Mouse (Mus musculus) hindbrain, embryonic 13.5 days (tissue): ENCODE measurements around the gene Ccr10. TPM values are rescaled to one million over a fixed set of nuclear protein-coding genes. Genes with fewer than 3 reads are reported as not detected.
A peak's percentile ranks its signal among the peaks of the same experiment; 100 is the strongest.

ENCODE experiments used
- ATAC-seq: fragments of 200-750 bp; cut with Nextera tagmentation; 2 replicates; pipeline ENCODE4 v1.8.0; 2017; ENCODE audit warnings: moderate TSS enrichment; ENCODE audit not compliant: low FRiP score
- H3K27ac ChIP-seq: fragments of 300-500 bp; sonication (generic); 2 replicates; pipeline ENCODE4 v1.5.1; 2015; ENCODE audit warnings: inconsistent platforms, mild to moderate bottlenecking, moderate library complexity
- H3K27me3 ChIP-seq: fragments of 300-500 bp; sonication (generic); 2 replicates; pipeline ENCODE4 v1.6.1; 2015; ENCODE audit warnings: mild to moderate bottlenecking, inconsistent platforms
- H3K36me3 ChIP-seq: fragments of 300-500 bp; sonication (generic); 2 replicates; pipeline ENCODE4 v1.6.1; 2015; ENCODE audit warnings: mild to moderate bottlenecking, inconsistent platforms
- H3K4me1 ChIP-seq: fragments of 300-500 bp; sonication (generic); replicated peaks from 2 replicates; pipeline ENCODE4 v1.6.1; 2015; ENCODE audit warnings: inconsistent platforms
- H3K4me2 ChIP-seq: fragments of 300-500 bp; sonication (generic); 2 replicates; pipeline ENCODE4 v1.6.1; 2015; ENCODE audit warnings: inconsistent platforms, mild to moderate bottlenecking, moderate library complexity
- H3K4me3 ChIP-seq: fragments of 300-500 bp; sonication (generic); 2 replicates; pipeline ENCODE4 v1.5.1; 2015; ENCODE audit warnings: mild to moderate bottlenecking, inconsistent platforms
- H3K9ac ChIP-seq: fragments of 300-500 bp; sonication (generic); 2 replicates; pipeline ENCODE4 v1.6.1; 2015; ENCODE audit warnings: mild to moderate bottlenecking, inconsistent platforms
- H3K9me3 ChIP-seq: fragments of 300-500 bp; sonication (generic); 2 replicates; pipeline ENCODE4 v1.6.1; 2016; ENCODE audit warnings: inconsistent platforms
- WGBS: fragments of 180-500 bp; shearing (Covaris S2); methylation state at CpG from one replicate; pipeline ENCODE4 v1.1.7; 2015; 5-methylcytosine and 5-hydroxymethylcytosine counted together
- polyA plus RNA-seq: library from polyadenylated mRNA; unstranded; fragments of >200 nt; fragmentation: Nextera tagmentation; extraction: Ambion mirVana; gene quantifications from 2 replicates; pipeline ENCODE4 v1.2.1, GENCODE M21; 2015

Ccr10 gene
- polyA plus RNA-seq, 1 experiment from 2014 or later = 0.13 TPM

DNA sequence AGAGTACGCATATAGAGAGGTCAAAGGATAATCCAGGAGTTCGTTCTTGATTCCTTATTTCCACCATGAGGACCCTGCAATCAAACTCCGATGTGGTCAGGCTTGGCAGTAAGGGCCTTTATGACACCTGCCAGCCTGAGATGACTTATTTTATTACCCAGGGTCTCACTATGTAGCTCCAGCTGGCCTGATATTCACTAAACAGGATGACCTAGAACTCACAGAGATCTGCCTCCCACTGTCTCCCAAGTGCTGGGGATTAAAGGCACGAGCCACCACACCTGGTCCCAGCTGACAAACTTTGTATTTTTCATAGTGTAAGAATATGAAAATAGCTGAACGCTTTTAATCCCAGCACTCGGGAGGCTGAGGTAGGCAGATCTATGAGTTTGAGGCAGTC, 20.1 kb downstream of the Ccr10 start:
- peaks cover 29% of the 10 kb centered on the region for H3K27me3 ChIP-seq
- H3K9ac ChIP-seq = no peak overlapping the region; the same call in 1 of the 2 replicates
- 0 out of 2 replicates have a peak, but pooled peaks cover 5% of the 10 kb centered on the region for H3K36me3 ChIP-seq
- peak overlapping the region; percentile 71 for H3K4me2 ChIP-seq
- H3K4me3 ChIP-seq = peak overlapping the region; percentile 49; the same call in 1 of the 2 replicates
- no peaks in the 10 kb centered on the region for H3K9me3 ChIP-seq
- 71% methylated on average over 6 of the region's 6 CpGs for WGBS
- no peak for ATAC-seq
- H3K27ac ChIP-seq = peak overlapping the region; percentile 95
- peaks cover 17% of the 10 kb centered on the region for H3K4me1 ChIP-seq

DNA sequence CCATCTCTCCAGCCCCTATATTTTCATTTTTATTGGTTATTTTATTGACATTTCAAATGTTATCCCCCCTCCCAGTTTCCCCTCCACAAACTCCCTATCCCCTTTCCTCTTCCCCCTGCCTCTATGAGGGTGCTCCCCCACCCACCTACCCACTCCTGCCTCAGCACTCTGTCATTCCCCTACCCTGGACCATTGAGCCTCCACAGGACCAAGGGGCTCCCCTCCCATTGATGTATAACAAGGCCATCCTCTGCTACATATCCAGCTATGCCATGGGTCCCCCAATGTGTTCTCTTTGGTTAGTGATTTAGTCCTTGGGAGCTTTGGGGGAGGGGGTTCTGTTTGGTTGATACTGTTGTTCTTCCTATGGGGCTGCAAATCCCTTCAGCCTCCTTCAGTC, 20.6 kb downstream of the Ccr10 start:
- H3K4me2 ChIP-seq = no peak overlapping the region
- H3K9me3 ChIP-seq = no peaks in the 10 kb centered on the region
- H3K36me3 ChIP-seq = 0 out of 2 replicates have a peak, but pooled peaks cover 5% of the 10 kb centered on the region
- peaks cover 19% of the 10 kb centered on the region for H3K4me1 ChIP-seq
- peaks cover 27% of the 10 kb centered on the region for H3K27me3 ChIP-seq
- H3K27ac ChIP-seq = no peak overlapping the region
- no peak overlapping the region for H3K9ac ChIP-seq
- ATAC-seq = no peak
- no peak overlapping the region for H3K4me3 ChIP-seq

DNA sequence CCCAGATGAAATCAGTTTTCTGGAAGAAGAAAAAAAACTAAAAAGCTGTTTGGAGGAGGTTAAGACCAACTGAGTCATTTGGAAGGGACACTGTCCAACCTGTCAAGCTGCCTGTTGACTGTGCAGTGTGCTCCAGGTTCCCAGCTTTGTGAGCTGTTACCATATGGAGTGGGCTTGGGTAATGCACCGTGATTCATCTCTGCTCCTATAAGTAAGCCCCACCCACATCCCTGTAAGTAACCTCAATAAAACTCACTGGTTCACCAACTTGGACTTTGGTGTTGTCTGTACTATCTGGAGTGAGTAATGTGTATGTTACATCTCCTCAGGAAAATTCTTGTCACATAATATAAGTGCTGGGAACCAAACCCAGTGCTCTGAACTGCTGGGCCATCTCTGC, 22.4 kb downstream of the Ccr10 start:
- WGBS = 81% methylated on average over 1 of the region's 1 CpGs
- H3K9me3 ChIP-seq = no peaks in the 10 kb centered on the region

DNA sequence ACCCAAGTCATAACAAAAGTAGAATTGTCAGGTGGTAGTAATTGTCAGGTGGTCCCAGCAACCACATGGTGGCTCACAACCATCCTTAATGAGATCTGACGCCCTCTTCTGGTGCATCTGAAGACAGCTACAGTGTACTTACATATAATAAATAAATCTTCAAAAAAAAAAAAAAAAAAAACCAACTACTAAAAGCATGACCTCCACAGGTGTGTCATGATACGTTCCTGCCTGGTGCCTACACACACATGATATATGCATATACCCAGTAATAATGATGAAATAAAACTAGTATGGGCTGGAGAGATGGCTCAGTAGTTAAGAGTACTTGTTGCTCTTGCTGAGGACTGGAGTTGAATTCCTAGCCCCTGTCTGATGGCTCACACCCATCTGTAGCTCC, 24.2 kb downstream of the Ccr10 start:
- peaks cover 31% of the 10 kb centered on the region for H3K4me1 ChIP-seq
- ATAC-seq = no peak
- H3K9ac ChIP-seq = no peak overlapping the region
- no peaks in the 10 kb centered on the region for H3K9me3 ChIP-seq
- no peak overlapping the region for H3K27ac ChIP-seq
- 41% methylated on average over 2 of the region's 2 CpGs for WGBS
- H3K27me3 ChIP-seq = no peaks in the 10 kb centered on the region
- H3K4me3 ChIP-seq = no peak overlapping the region
- no peaks in the 10 kb centered on the region for H3K36me3 ChIP-seq
- no peak overlapping the region for H3K4me2 ChIP-seq

More for the DNA sequence above, 22.4 kb downstream of the Ccr10 start:
- Histone ChIP-seq H3K36me3 (no peaks in the 10 kb centered on the region), H3K4me3 (no peak overlapping the region), H3K27ac (no peak overlapping the region), H3K4me1 (peaks cover 29% of the 10 kb centered on the region), H3K27me3 (peaks cover 8% of the 10 kb centered on the region), H3K9ac (no peak overlapping the region), H3K4me2 (no peak overlapping the region)
- ATAC-seq = no peak

DNA sequence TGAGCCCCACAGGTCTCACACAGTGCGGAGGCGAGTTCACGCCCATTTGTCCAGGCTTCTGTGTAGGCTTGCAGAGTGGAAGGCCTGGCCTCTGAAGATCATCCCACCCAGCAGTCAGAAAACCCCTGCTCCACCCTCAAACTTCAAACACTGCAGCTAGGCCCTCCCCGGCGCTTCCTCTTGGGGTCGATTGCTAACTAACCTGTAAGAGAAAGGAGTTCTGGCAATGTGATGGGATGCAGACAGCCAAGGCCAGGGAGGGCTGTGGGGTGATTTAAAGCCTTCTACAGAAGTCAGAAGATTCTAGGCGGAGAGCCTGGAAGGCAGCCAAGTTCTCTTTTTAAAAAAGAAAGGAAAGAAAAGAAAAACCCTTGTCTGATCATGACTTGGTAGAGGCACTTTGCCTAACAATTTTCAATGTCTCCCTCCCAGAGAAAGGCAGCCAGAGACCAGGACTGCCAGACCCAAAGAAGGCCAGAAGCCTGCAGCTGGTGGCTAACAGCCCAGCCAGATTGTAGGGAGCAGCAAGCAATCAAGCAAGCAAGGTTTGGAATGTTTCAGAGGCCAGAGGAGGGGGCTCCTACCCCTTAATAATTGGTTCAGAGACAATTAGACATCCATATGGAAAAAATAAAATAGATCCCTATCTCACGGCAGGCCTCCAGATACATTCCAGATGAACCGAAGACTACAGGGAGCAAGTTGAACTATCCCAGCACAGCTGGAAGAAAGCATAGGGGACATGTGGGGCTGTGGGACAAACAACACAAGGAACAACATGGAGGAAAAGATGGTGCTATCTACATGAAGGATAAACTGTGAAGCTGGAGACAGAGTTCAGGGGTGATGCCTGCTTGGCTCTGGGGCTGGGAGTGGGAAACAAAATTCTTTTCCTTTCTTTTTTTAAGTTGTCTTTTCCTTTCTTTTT, 25.8 kb downstream of the Ccr10 start:
- WGBS = 50% methylated on average over 9 of the region's 9 CpGs
- Histone ChIP-seq H3K4me2 (no peak overlapping the region), H3K4me1 (peaks cover 25% of the 10 kb centered on the region), H3K9ac (no peak overlapping the region), H3K9me3 (no peaks in the 10 kb centered on the region), H3K27ac (peak overlapping the region; percentile 69), H3K4me3 (no peak overlapping the region), H3K36me3 (no peaks in the 10 kb centered on the region), H3K27me3 (no peaks in the 10 kb centered on the region)
- no peak for ATAC-seq

DNA sequence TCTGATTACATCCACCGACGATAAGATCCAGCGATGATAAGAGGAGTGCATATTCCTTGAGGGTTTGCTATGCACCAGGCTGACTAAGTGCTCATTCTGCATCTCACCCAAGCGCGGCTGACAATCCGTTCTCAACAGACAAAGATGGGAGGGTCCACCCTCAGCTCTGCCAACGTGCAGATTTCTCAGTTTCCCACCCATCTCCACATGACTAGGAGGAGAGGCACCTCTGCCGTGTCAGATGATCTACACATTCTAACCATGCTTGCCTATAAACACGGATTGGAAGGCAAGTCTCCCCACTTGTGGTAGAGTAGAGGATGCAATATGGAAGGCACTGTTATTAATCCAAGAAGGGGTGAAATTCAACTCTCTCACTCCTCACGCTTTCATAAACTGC, 26.5 kb downstream of the Ccr10 start:
- H3K27me3 ChIP-seq = no peaks in the 10 kb centered on the region
- peaks cover 28% of the 10 kb centered on the region for H3K4me1 ChIP-seq
- no peak overlapping the region for H3K9ac ChIP-seq
- no peaks in the 10 kb centered on the region for H3K9me3 ChIP-seq
- no peaks in the 10 kb centered on the region for H3K36me3 ChIP-seq
- no peak for ATAC-seq
- no peak overlapping the region for H3K4me2 ChIP-seq
- H3K27ac ChIP-seq = peak overlapping the region; percentile 69; the same call in 1 of the 2 replicates
- 76% methylated on average over 10 of the region's 10 CpGs for WGBS
- no peak overlapping the region for H3K4me3 ChIP-seq

DNA sequence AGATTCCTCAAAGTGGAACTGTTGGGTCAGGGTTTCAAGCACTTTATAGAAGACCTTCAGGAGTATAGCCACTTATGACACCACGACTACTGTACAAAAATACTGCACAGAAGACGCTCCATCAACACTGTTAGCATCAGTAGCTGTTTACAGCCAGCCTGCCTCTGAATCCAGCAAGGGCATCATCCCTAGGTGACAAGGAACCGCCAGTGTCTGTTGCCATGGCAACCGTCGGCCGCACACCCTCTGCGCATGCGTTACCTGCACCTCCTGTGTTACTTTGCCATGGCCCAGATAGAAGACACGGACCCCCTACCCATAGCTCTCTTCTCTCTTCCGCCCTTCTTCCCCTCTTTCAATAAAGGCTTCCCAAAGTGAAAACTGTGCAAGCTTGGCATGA, 28.9 kb downstream of the Ccr10 start:
- Histone ChIP-seq H3K9me3 (no peaks in the 10 kb centered on the region), H3K9ac (no peak overlapping the region), H3K4me1 (peaks cover 32% of the 10 kb centered on the region), H3K27ac (peak overlapping the region; percentile 80), H3K4me2 (peak overlapping the region; percentile 33), H3K36me3 (no peaks in the 10 kb centered on the region), H3K4me3 (no peak overlapping the region), H3K27me3 (peaks cover 4% of the 10 kb centered on the region)
- peak; percentile 73; the same call in 1 of the 2 replicates for ATAC-seq
- 16% methylated on average over 10 of the region's 10 CpGs for WGBS

DNA sequence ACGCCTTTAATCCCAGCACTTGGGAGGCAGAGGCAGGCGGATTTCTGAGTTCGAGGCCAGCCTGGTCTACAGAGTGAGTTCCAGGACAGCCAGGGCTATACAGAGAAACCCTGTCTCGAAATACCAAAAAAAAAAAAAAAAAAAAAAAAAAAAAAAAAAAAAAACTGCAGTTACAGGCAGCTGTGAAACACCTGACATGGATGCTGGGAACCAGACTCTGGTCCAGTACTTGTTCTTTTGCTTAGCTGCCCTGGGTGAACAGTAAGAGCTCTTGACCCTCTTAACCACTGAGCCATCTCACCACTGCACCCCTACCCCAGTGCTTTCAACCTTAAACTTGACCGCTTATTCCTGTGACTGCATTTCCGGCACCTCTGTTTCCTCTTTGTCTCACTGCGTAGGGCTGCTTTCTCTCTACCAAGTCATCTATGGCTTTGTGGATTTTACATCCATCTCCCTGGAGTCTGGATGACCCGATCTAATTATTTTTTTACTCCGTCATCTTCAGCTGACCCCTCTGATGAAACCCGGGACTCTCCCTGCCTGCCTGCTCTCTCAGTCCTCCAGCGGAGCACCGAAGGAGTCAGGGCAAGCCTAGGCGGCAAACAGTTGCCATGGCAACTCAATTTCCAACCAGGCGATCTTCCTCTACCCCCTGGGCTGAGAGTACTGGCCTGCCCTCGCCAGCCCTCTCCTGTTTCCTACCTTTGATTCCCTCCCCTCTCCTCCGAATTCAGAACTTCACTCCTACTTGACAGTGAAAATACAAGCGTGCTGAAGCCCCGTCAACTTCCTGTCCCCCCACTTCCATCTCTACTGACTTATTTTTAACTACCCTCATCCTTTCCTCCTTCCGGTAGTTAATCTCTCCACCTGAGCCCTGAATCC, 31.7 kb downstream of the Ccr10 start:
- peak overlapping the region; percentile 27 for H3K4me3 ChIP-seq
- H3K36me3 ChIP-seq = no peaks in the 10 kb centered on the region
- peak overlapping the region; percentile 53 for H3K4me2 ChIP-seq
- WGBS = 16% methylated on average over 18 of the region's 19 CpGs
- peak overlapping the region; percentile 56 for H3K9ac ChIP-seq
- ATAC-seq = peak; percentile 64
- peaks cover 10% of the 10 kb centered on the region for H3K27me3 ChIP-seq
- H3K9me3 ChIP-seq = no peaks in the 10 kb centered on the region
- H3K27ac ChIP-seq = peak overlapping the region; percentile 63
- peaks cover 33% of the 10 kb centered on the region for H3K4me1 ChIP-seq

DNA sequence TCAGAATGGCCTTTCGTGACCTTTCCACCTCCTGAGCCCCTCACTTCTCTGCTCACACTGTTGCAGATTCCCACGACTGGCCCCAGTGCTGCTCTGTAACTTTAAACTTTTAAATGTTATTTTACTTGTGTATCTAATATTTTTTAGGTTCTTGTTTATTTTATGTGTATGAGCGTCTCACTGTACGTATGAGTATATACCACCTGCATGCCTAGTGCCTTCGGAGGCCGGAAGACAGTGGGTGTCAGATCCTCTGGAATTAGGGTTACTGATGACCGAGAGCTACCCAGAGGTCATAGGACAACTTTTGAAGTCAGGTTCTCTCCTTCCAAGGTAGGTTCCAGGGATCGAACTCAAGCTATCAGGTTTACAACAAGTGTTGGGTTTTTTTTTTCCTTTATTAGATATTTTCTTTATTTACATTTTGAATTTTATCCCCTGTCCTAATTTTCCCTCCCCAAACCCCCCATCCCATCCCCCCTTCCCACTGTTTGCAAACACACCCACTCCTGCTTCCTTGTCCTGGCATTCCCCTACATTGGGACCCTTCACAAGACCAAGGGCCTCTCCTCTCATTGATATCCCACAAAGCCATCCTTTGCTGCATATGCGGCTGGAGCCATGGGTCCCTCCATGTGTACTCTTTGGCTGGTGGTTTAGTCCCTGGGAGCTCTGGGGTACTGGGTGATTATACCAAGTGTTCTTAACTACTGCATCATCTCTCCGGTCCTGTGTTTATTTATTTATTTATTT, 32.9 kb downstream of the Ccr10 start:
- no peaks in the 10 kb centered on the region for H3K9me3 ChIP-seq
- H3K27me3 ChIP-seq = peaks cover 10% of the 10 kb centered on the region
- no peak for ATAC-seq
- H3K4me2 ChIP-seq = no peak overlapping the region
- H3K4me3 ChIP-seq = no peak overlapping the region
- H3K36me3 ChIP-seq = no peaks in the 10 kb centered on the region
- 88% methylated on average over 10 of the region's 10 CpGs for WGBS
- peaks cover 35% of the 10 kb centered on the region for H3K4me1 ChIP-seq
- H3K27ac ChIP-seq = no peak overlapping the region
- no peak overlapping the region for H3K9ac ChIP-seq

DNA sequence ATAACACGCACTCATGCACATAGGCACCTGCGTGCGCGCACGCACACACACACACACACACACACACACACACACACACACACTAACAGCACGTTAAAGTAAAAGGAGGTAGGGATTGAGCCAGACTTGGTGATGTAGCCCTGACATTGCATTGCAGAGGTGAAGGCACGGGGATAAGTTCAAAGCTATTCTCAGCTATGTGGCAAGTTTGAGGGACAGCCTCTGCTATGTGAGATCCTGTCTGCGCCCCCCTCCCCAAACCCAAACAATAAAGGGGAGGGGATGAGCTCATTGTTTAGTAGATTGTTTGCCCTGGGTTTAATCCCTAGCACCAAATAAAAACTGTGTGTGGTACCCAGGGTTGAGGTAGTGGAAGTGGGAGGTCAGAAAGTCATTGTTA, 34.2 kb downstream of the Ccr10 start:
- 89% methylated on average over 8 of the region's 8 CpGs for WGBS
- peaks cover 10% of the 10 kb centered on the region for H3K27me3 ChIP-seq
- H3K9ac ChIP-seq = no peak overlapping the region
- H3K36me3 ChIP-seq = no peaks in the 10 kb centered on the region
- H3K9me3 ChIP-seq = no peaks in the 10 kb centered on the region
- peak overlapping the region; percentile 66; the same call in 1 of the 2 replicates for H3K27ac ChIP-seq
- no peak for ATAC-seq
- peaks cover 26% of the 10 kb centered on the region for H3K4me1 ChIP-seq
- H3K4me3 ChIP-seq = no peak overlapping the region
- H3K4me2 ChIP-seq = no peak overlapping the region

DNA sequence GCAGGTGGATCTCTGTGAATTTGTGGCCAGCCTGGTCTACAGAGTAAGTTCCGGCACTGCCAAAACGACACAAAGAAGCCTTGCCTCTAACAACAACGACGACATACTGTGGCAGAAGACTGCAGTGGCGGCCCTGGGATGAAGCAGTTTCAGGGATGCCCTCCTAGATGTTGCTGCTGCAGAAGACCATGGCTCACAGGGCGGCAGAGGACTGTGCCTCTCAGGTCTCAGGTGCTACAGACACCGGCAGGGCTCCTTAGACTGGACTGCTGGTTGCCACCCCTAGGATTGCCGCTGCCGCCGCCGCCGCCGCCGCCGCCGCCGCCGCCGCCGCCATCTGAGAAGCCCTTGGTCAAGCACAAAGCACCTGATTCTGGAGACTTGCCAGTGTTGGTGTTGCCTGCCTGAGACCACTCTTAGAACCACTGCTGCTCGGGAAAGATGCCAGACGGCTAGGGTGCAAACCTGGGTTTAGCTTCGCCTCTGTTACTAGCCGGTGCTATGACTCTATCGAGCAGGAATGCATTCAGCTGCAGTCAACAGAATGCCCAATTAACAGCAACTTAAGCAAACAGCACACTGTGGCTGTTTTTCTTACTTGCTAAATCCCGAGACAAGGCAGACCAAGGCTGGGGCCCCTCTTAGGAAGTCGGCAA, 35.0 kb downstream of the Ccr10 start:
- WGBS = 42% methylated on average over 27 of the region's 27 CpGs
- H3K9ac ChIP-seq = peak overlapping the region; percentile 64
- peak overlapping the region; percentile 30 for H3K4me3 ChIP-seq
- peaks cover 10% of the 10 kb centered on the region for H3K27me3 ChIP-seq
- peaks cover 23% of the 10 kb centered on the region for H3K4me1 ChIP-seq
- peak overlapping the region; percentile 66 for H3K27ac ChIP-seq
- ATAC-seq = no peak
- peak overlapping the region; percentile 48 for H3K4me2 ChIP-seq
- no peaks in the 10 kb centered on the region for H3K36me3 ChIP-seq
- H3K9me3 ChIP-seq = no peaks in the 10 kb centered on the region
